Mouse (Mus musculus) myocyte (in vitro differentiated cells): ENCODE results near the gene Doc2b. TPM values are rescaled to one million over a fixed set of nuclear protein-coding genes. Genes with fewer than 3 reads are reported as not detected.

Experiments
- H3K27me3 ChIP-seq: one replicate; pipeline ENCODE4 v1.6.1; 2011; ENCODE audit not compliant: control insufficient read depth, insufficient read depth, insufficient read length
- H3K36me3 ChIP-seq: one replicate; pipeline ENCODE4 v1.6.1; 2011; ENCODE audit not compliant: control insufficient read depth, insufficient read depth
- H3K4me2 ChIP-seq: one replicate; pipeline ENCODE4 v1.6.1; 2011; ENCODE audit warnings: low read depth, control low read depth
- H3K4me3 ChIP-seq: one replicate; pipeline ENCODE4 v1.5.1; 2011; ENCODE audit warnings: mild to moderate bottlenecking, control low read depth, moderate library complexity
- H3K79me2 ChIP-seq: one replicate; pipeline ENCODE4 v1.6.1; 2011; ENCODE audit not compliant: control insufficient read depth, insufficient read depth
- H3ac ChIP-seq: one replicate; pipeline ENCODE4 v1.6.1; 2011; ENCODE audit not compliant: control insufficient read depth, insufficient read length
- CEBPB ChIP-seq: IDR thresholded peaks from 2 replicates; pipeline ENCODE4 v1.6.1; 2011; ENCODE audit warnings: mild to moderate bottlenecking, moderate library complexity; ENCODE audit not compliant: poor library complexity, insufficient read depth, severe bottlenecking
- E2F4 ChIP-seq: IDR thresholded peaks from one replicate; pipeline ENCODE4 v1.6.1; 2011; ENCODE audit warnings: mild to moderate bottlenecking, control low read depth, moderate library complexity; ENCODE audit not compliant: insufficient read depth
- MAX ChIP-seq: IDR thresholded peaks from one replicate; pipeline ENCODE4 v1.6.1; 2011; ENCODE audit warnings: low read depth, mild to moderate bottlenecking, control low read depth
- MYOD1 ChIP-seq, 3 experiments: IDR thresholded peaks; one replicate each; pipeline ENCODE4 v1.6.1; 2011; ENCODE audit warnings: control low read depth in 2 of 3, low read depth in 2 of 3, mild to moderate bottlenecking in 2 of 3, moderate library complexity in 1 of 3; ENCODE audit not compliant: insufficient read length in 2 of 3, control insufficient read depth in 1 of 3
- MYOG ChIP-seq, 3 experiments: IDR thresholded peaks; one replicate each; pipeline ENCODE4 v1.6.1; 2011; ENCODE audit warnings: control low read depth in 2 of 3, low read depth in 2 of 3, mild to moderate bottlenecking in 2 of 3; ENCODE audit not compliant: insufficient read length in 2 of 3, control insufficient read depth in 1 of 3, insufficient read depth in 1 of 3
- POLR2A ChIP-seq: IDR thresholded peaks from one replicate; pipeline ENCODE4 v1.6.1; 2011; ENCODE audit warnings: low read depth, mild to moderate bottlenecking, control low read depth, moderate library complexity; ENCODE audit not compliant: insufficient read length
- POLR2AphosphoS2 ChIP-seq: IDR thresholded peaks from one replicate; pipeline ENCODE4 v1.6.1; 2011; ENCODE audit warnings: low read depth, control low read depth; ENCODE audit not compliant: insufficient read length
- REST ChIP-seq: IDR thresholded peaks from one replicate; pipeline ENCODE4 v1.6.1; 2011; ENCODE audit warnings: mild to moderate bottlenecking, control low read depth, moderate library complexity; ENCODE audit not compliant: insufficient read depth, insufficient read length
- SRF ChIP-seq: IDR thresholded peaks from one replicate; pipeline ENCODE4 v1.6.1; 2011; ENCODE audit warnings: low read depth; ENCODE audit not compliant: control insufficient read depth, insufficient read length
- TCF12 ChIP-seq: IDR thresholded peaks from one replicate; pipeline ENCODE4 v1.6.1; 2011; ENCODE audit warnings: mild to moderate bottlenecking, control low read depth; ENCODE audit not compliant: poor library complexity, insufficient read depth, severe bottlenecking
- TCF3 ChIP-seq: IDR thresholded peaks from one replicate; pipeline ENCODE4 v1.6.1; 2011; ENCODE audit warnings: low read depth, control low read depth; ENCODE audit not compliant: insufficient read length
- USF1 ChIP-seq: IDR thresholded peaks from one replicate; pipeline ENCODE4 v1.6.1; 2011; ENCODE audit warnings: low read depth, mild to moderate bottlenecking, control low read depth, moderate library complexity
- polyA plus RNA-seq: library from polyadenylated mRNA; unstranded; fragments of >200 nt; fragmentation: generic; extraction: Trizol; gene quantifications from one replicate; pipeline ENCODE4 v1.2.1, GENCODE M21; 2012; ENCODE audit warnings: missing spikeins

Gene Doc2b
- polyA plus RNA-seq, 1 experiment: 0.10 TPM

GRCm38 (mm10) chr11:75823506-75823905, 27.7 kb upstream of the Doc2b start:
- H3K4me3 ChIP-seq: no peak overlapping the region
- H3K36me3 ChIP-seq: no peaks in the 10 kb centered on the region
- TF ChIP-seq E2F4 (no peak), USF1 (no peak), REST (no peak), CEBPB (no peak), POLR2A (no peak), SRF (no peak), TCF12 (no peak), MYOD1 (IDR thresholded peaks at IDR 0.05; ENCODE audit: control insufficient read depth in 1 of 3, insufficient read length in 2 of 3, low read depth in 2 of 3) (no peak), POLR2AphosphoS2 (no peak), MYOG (IDR thresholded peaks at IDR 0.05; ENCODE audit: control insufficient read depth in 1 of 3, insufficient read depth in 1 of 3, insufficient read length in 2 of 3, low read depth in 2 of 3) (no peak), TCF3 (no peak)
- H3K79me2 ChIP-seq: no peaks in the 10 kb centered on the region
- no peak overlapping the region for H3K4me2 ChIP-seq
- H3K27me3 ChIP-seq: peaks cover 20% of the 10 kb centered on the region
- no peak overlapping the region for H3ac ChIP-seq

DNA sequence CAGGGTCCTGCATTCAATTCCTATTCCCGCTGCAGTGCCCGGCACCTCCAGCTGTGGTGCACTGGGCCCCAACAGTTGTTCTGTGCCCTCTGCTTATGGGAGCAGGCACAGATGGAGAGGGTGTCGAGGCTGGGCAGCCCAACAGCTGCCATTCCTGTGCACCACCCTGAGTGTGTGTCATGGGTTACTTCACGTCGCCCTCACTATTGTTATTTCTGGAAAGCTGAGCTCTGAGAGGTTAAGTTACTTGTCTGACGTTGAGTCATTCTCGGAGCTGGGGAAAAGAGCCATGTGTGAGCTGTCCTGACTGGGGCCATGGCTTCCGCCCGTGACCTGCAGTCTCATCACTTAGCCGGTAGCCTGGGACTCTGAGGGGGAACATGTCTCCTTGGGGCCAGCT, 17.2 kb upstream of the Doc2b start:
- no peaks in the 10 kb centered on the region for H3K79me2 ChIP-seq
- no peak overlapping the region for H3ac ChIP-seq
- H3K4me2 ChIP-seq: peak overlapping the region; percentile 65
- H3K4me3 ChIP-seq: no peak overlapping the region
- no peaks in the 10 kb centered on the region for H3K36me3 ChIP-seq
- TF ChIP-seq REST: no peak
- TF ChIP-seq MAX: no peak
- peak; percentile 48 for TF ChIP-seq SRF
- peak; percentile 94 to 98 (median 98) for TF ChIP-seq MYOD1 (IDR thresholded peaks at IDR 0.05; ENCODE audit: control insufficient read depth in 1 of 3, insufficient read length in 2 of 3, low read depth in 2 of 3)
- TF ChIP-seq USF1: no peak
- TF ChIP-seq E2F4: no peak
- no peak for TF ChIP-seq POLR2AphosphoS2
- peak; percentile 99 to 100 (median 99) for TF ChIP-seq MYOG (IDR thresholded peaks at IDR 0.05; ENCODE audit: control insufficient read depth in 1 of 3, insufficient read depth in 1 of 3, insufficient read length in 2 of 3, low read depth in 2 of 3)
- TF ChIP-seq TCF12: peak; percentile 92
- TF ChIP-seq POLR2A: peak; percentile 51
- peak; percentile 98 for TF ChIP-seq TCF3
- TF ChIP-seq CEBPB: 0 out of 2 replicates have a peak, but pooled peaks have one; percentile 21
- H3K27me3 ChIP-seq: no peaks in the 10 kb centered on the region

- H3K4me3 ChIP-seq: no peak overlapping the region
- TF ChIP-seq USF1 (no peak), TCF3 (no peak), MYOG (IDR thresholded peaks at IDR 0.05; ENCODE audit: control insufficient read depth in 1 of 3, insufficient read depth in 1 of 3, insufficient read length in 2 of 3, low read depth in 2 of 3) (no peak), E2F4 (no peak), POLR2AphosphoS2 (no peak), CEBPB (no peak), REST (no peak), MYOD1 (IDR thresholded peaks at IDR 0.05; ENCODE audit: control insufficient read depth in 1 of 3, insufficient read length in 2 of 3, low read depth in 2 of 3) (no peak), TCF12 (no peak), MAX (no peak), SRF (no peak)
These were observed 16.1 kb upstream of the Doc2b start for GRCm38 (mm10) chr11:75811900-75812299.

GRCm38 (mm10) chr11:75810526-75810925, 14.7 kb upstream of the Doc2b start:
- no peaks in the 10 kb centered on the region for H3K27me3 ChIP-seq
- no peaks in the 10 kb centered on the region for H3K36me3 ChIP-seq
- no peaks in the 10 kb centered on the region for H3K79me2 ChIP-seq
- no peak overlapping the region for H3K4me3 ChIP-seq
- H3ac ChIP-seq: no peak overlapping the region
- TF ChIP-seq POLR2AphosphoS2 (no peak), SRF (no peak), POLR2A (no peak), MYOG (IDR thresholded peaks at IDR 0.05; ENCODE audit: control insufficient read depth in 1 of 3, insufficient read depth in 1 of 3, insufficient read length in 2 of 3, low read depth in 2 of 3) (no peak), MAX (no peak), MYOD1 (IDR thresholded peaks at IDR 0.05; ENCODE audit: control insufficient read depth in 1 of 3, insufficient read length in 2 of 3, low read depth in 2 of 3) (no peak), TCF12 (no peak), E2F4 (no peak), CEBPB (no peak), USF1 (no peak), TCF3 (no peak), REST (no peak)
- H3K4me2 ChIP-seq: no peak overlapping the region

More at GRCm38 (mm10) chr11:75811900-75812299, 16.1 kb upstream of the Doc2b start:
- Histone ChIP-seq H3K27me3 (no peaks in the 10 kb centered on the region), H3ac (no peak overlapping the region), H3K79me2 (no peaks in the 10 kb centered on the region), H3K4me2 (peak overlapping the region; percentile 65), H3K36me3 (no peaks in the 10 kb centered on the region)

GRCm38 (mm10) chr11:75807486-75807885, 11.6 kb upstream of the Doc2b start:
- Histone ChIP-seq H3K4me3 (no peak overlapping the region), H3K4me2 (no peak overlapping the region), H3K36me3 (no peaks in the 10 kb centered on the region), H3K79me2 (no peaks in the 10 kb centered on the region), H3ac (no peak overlapping the region), H3K27me3 (no peaks in the 10 kb centered on the region)
- TF ChIP-seq E2F4 (no peak), USF1 (no peak), POLR2AphosphoS2 (no peak), REST (no peak), SRF (no peak), MYOG (IDR thresholded peaks at IDR 0.05; ENCODE audit: control insufficient read depth in 1 of 3, insufficient read depth in 1 of 3, insufficient read length in 2 of 3, low read depth in 2 of 3) (no peak), TCF3 (no peak), MAX (no peak), TCF12 (no peak), POLR2A (no peak), CEBPB (no peak), MYOD1 (IDR thresholded peaks at IDR 0.05; ENCODE audit: control insufficient read depth in 1 of 3, insufficient read length in 2 of 3, low read depth in 2 of 3) (no peak)
